Mouse (Mus musculus) ES-CJ7 (cell line): Measurements from ENCODE around the gene Magt1.

Source experiments
- DNase-seq: peaks from one replicate; pipeline ENCODE4 v3.0.0; 2011; ENCODE audit warnings: low read depth, low spot score

The Magt1 gene

DNA sequence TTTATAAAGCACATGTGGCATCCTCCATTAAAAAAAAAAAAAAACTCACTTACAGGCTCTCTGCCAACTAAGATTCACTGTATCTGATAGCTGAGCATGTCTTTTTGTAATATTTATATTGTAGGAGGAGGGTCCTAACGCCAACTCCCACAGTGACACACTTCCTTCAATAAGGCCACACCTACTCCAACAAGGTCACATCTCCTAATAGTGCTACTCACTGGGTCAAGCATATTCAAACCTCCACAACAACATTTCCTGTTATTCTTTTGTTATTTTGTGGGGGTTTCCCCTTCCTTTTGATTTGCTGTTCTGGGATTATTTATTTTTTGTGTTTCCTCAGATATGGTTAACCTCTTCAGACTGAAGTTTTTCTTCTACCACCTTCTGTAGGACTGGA is 65.3 kb downstream of the Magt1 start:
- no peak for DNase-seq

DNA sequence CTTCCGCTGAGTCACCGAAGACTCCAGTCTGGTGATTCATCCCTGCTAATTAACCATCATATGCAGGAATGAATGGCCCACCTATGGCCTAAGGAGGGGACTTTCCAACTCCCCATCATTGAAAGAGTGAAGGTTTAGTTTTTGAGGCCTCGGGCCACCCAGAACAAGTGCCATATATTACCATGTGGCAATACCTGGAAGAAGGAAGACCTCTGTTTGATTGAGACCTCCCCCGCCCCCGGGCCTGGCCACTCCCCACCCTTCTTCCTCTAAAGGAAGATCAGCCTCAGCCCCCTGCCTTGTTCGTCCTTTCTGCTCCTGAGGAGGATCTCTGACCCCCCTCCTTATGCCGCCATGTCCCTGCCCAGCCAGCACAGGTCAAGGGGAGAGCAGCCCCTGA is 72.5 kb downstream of the Magt1 start:
- DNase-seq: peak; percentile 24

DNA sequence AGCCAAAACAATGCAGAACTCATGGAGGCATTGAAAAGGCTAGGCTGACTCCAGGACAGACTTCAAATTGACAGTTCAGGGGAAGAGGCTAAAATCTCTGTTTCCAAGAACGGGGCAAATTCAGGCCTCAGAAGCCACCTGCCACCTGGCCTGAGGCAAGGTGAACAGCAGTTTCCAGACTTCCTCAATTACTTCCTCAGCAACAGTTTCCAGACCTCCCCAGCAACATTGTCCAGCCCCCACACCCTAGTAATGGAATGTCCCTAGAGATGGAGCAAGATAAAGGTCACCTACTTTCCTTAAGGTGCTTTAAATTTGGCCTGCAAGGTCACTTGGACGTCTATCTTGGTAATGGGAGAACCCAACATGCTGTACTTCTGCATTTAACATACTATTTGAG is 74.0 kb downstream of the Magt1 start:
- DNase-seq: peak; percentile 22

DNA sequence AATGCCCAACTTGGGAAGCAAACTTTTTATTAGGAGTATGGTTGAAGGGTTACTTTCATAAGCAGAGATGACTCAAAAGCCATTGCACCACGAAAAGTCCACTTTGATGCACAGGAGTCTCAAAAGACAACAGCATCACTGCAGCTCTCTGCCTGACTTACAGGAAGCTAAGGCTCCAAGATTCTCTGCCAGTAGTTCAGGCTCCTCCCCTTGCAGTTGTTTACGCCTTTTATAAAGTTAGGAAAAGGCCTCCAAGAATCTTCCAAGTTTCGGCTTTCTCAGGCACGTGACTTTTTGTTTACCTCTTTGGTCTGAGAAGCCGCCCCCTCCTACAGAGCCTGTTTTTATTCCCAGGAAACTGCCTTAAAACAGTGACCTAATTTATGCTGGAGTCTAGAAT is 77.4 kb downstream of the Magt1 start:
- DNase-seq: no peak

DNA sequence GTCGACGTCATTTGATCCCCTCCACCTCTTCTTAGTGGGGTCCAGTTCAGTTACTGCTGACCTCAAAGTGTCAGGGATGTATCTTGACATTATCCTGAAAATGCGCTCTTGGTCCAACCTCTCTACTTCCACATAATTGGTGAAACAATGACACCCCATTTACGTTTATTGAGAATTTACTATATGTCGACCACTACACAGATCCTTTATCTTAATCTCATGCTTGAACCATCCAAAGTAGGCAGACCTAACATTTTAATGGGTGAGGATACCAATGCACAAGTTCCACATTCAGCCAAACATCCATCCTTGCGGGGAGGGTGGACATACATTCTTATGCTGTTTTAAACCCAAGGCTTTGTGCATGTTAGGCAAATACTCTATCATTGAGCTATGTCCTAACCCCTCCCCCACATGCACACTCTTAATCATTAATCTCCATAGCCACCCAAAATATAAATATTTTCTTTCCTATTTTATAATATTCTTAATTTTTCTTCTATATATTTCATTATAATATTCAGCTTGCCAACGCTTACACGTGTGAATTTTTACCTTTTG is 82.1 kb downstream of the Magt1 start:
- DNase-seq: no peak

DNA sequence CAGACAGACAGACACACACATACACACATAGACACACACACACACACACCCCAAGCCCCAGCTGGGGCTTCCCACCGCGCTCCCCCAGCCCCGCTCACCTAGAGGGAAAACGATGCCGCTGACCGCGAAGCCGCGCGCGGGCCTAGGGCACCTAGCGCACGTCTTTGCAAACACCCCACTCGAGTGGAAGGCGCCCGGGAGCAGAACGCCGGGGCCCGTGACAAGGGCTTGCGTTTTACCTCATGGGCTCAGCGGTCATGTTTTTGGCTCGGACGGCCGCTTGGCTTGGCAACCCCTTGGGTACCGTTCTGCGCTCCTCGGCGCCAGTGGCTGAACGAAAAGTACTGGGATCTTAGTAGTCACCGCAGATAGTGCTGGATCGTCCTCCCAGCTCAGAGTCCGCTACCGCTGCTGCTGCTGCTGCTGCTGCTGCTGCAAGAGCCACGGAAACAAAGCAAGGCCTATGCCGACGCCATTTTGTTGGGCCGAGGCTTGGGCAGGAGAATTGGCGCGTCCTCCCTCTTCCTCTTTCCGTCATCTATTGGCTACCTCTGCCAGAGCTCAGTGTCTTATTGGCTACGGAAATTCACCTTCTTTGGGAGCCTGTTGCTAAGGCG is 82.7 kb downstream of the Magt1 start, which contains the start of gene Atrx:
Atrx (minus strand) TSS at position 543 of the 617 bp plus-strand sequence.
- peak; percentile 84 for DNase-seq

DNA sequence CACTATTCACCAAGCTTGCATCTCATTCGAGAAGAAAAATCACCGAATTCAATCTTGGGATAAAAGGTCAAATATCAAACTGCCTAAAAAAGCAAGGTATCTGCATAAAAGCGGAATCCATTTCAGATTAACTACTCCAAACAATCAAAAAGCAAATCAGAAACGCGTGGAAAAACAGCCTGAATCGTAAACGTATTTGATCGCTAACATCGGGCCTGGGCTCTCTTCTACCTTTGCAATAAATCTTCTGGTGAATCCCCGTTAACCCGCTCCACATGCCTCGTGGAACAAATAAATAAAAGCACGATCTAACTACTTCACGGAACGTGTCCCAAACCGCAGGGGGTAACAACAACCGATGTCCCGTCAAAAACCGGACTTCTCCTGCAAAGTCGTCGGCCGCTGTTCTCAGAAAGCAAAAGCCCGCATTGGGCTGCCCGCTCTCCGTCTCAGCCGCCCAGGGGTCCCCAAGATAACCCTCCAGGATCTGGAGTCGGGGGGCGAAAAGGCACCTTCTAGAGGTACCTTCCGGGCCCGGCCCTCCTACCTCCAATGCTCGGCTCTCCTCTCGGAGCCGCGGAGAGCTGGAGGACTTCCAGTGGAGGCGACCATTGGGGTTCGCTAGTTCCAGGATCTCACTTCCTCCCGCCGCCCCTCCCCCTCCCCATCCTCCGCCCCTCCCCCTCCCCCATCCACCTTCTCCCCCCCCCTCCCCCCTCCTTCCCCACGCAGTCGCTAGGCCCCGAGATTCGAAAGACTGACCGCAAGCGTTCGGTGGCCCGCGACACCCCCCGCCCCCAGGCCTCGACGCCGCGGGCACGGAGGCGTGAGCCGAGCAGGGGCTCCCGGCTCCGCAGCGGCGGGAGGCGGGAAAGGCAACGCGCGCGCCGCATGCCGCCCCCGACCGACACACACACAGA is 83.5 kb downstream of the Magt1 start:
- peak; percentile 36 for DNase-seq

DNA sequence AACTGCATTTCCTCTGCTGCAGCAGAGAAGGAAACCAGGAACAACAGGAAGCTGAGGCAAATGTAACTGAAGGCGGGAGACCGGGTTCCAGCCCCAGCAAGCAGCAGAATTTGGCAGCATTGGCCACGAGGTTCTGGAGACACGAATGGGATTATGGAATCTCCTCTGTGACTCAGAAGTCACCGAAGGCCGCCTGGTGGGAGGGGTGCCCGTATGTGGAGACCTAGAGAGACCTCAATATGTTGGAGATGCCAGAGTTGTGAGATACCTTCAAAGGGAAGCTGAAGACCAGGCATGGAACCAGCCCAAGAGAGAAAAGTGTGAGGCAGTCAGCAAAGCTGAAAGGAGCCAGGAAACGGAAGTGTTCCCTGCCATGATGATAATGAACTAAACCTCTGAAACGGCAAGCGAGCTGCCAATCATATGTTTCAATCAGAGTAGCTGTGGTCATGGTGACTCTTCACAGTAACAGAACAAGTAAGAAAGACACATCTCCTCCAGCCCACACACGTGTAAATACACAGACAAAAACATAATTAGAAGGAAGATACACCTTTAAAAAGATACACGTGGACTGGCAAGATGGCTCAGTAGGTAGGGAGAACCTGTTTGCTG is 85.5 kb downstream of the Magt1 start:
- DNase-seq: peak; percentile 19

DNA sequence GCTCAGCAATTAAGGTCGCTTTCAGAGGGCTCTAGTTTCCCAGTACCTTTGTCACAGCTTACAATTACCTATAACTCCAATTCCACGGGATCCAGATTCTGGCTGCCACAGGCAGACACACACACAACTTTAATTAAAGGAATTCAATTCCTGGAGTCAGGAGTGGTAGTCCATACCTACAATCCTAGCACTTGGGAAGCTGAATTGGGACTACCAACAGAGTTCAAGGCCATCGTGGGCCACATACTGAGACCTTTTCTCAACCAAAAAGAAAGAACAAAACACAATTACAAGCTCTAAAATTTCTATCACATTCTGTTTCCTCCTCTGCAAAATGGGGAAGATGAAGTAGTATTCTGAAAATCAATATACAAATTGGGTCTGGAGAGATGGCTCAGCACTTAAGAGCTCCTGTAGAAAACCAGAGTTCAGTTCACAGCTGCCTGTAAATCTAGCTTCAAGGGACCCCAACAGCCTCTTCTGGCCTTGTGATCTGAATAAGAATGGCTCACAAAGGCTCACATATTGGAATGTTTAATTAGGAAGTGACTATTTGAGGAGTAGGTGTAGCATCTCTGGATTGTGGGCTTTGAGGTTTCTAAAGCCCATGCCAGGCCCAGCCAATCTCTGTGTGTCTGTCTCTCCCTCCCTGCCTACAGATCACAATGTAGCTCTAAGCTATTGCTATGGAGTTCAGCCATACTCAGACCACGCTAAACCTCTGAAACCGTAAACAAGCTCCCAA is 87.2 kb downstream of the Magt1 start:
- peak; percentile 81 for DNase-seq

DNA sequence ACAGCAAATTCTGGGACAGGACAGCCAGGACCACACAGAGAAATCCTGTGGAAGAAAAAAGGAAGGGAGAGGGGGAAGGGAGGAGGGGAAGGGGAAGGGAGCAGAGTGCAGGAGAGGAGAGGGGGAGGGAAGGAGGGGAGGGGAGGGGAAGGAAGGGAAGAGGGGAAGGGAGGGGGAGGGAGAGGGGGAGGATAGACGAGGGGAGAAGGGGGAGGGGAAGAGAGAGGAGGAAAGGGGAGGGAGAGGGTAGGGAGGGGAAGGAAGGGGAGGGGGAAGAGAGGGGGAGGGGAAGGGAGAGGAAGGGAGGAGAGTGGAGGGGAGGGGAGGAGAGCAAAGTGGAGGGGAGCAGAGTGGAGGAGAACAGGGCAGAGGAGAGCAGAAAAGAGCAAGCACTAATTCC is 87.8 kb downstream of the Magt1 start:
- DNase-seq: peak; percentile 56

DNA sequence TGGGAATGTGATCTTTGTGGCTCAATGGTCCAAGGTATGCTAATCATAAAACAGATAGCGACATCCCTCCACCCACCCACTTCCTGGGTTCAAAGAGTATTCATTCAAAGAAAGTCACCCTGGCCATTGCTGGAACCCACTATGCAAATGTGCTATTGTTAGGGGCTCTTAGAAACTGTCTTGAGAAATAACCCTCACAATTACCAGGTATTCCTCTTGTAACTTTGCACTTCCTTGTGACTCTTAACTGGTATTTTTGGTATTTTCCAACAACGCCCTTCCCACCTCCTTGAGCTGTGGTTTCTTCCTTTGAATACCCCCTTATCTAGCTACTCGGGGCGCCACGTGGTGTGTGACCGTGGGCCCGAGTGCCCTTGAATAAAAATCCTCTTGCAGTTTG is 88.7 kb downstream of the Magt1 start:
- DNase-seq: peak; percentile 31

DNA sequence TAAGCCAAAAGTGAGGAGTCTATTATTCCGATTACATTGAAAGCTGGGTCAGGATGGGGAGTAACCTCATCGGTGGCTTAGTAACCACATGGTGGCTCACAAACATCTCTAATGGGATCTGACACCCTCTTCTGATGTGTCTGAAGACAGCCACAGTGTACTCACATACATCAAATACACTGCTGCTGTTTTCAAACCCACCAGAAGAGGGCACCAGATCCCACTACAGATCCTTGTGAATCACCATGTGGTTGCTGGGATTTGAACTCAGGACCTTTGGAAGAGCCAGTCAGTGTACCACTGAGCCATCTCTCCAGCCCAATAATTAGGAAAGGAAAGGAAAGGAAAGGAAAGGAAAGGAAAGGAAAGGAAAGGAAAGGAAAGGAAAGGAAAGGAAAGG is 90.3 kb downstream of the Magt1 start:
- DNase-seq: peak; percentile 59
